Comparison of ENCODE assay signal across 22 mouse cellular contexts in the genomic region with DNA sequence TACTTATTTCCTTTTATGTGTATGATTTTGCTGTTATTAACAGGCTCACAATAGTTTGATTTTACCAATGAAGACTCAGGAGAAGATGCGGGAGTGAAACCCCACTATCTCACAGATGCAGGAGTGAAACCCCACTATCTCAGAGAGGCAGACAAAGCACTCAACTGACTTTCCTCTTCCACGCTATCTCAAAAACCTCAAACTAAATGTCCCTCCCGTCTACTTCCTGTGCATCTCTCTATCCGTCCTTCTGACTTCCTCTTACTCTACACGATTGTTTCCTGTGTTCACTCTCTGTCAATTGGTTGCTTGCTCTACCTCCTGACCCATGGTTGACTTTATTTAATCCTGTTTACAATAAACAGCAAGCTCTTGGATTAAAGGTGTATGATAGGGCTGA.
DNase-seq lines count a peak whose midpoint lies in the region; ATAC-seq and TF ChIP-seq lines count a peak whose summit lies in the region.
"Had no signal": no experiment of that assay in that cellular context is flagged by ENCODE, and none has a peak within 500 bp of the region (broad histone marks: within the 10 kb centered on the region; RNA-seq: fewer than 3 reads in every experiment).

No protein-coding gene starts in this region.

- peaks cover 0 to 25% of the 10 kb centered on the region in 2 experiments; a peak in 2 of 4 replicates for H3K36me3 ChIP-seq in MEL (ENCODE audit: control insufficient read depth in 1 of 2, insufficient read depth in 2 of 2, low read length in 2 of 2)
- H3K36me3 ChIP-seq in liver, embryonic 12.5 days = no peaks in the 10 kb centered on the region
- H3K36me3 ChIP-seq: embryonic facial prominence, embryonic 12.5 days; hindbrain, embryonic 12.5 days; midbrain, embryonic 10.5 days had no signal

- H3K79me2 ChIP-seq in MEL (ENCODE audit: control insufficient read depth, insufficient read depth, low read length, poor library complexity) = no peaks in the 10 kb centered on the region

- no peaks in the 10 kb centered on the region for H3K27me3 ChIP-seq in MEL (ENCODE audit: control insufficient read depth in 1 of 2, insufficient read depth in 2 of 2, low read length in 2 of 2)
- no peaks in the 10 kb centered on the region for H3K27me3 ChIP-seq in liver, embryonic 12.5 days (replicated peaks)
- H3K27me3 ChIP-seq: CH12.LX; embryonic facial prominence, embryonic 12.5 days; hindbrain, embryonic 12.5 days had no signal

- H3K9ac ChIP-seq in MEL (ENCODE audit: control insufficient read depth, low read depth, low read length, poor library complexity, severe bottlenecking) = no peak overlapping the region
- H3K9ac ChIP-seq in liver, embryonic 12.5 days = no peak overlapping the region
- H3K9ac ChIP-seq: embryonic facial prominence, embryonic 12.5 days; hindbrain, embryonic 12.5 days had no signal

- no peak overlapping the region for H3K4me3 ChIP-seq in MEL (ENCODE audit: control insufficient read depth in 1 of 2, insufficient read depth in 1 of 2, low read depth in 2 of 2, low read length in 2 of 2)
- H3K4me3 ChIP-seq in liver, embryonic 12.5 days = no peak overlapping the region
- H3K4me3 ChIP-seq: embryonic facial prominence, embryonic 12.5 days; erythroblast, embryonic 14.5 days; hindbrain, embryonic 12.5 days; midbrain, embryonic 10.5 days had no signal

- H3K4me1 ChIP-seq in MEL (ENCODE audit: control insufficient read depth in 1 of 2, insufficient read depth in 2 of 2, low read length in 2 of 2) = peaks cover 23 to 37% of the 10 kb centered on the region in 2 experiments
- H3K4me1 ChIP-seq in liver, embryonic 12.5 days = peaks cover 37% of the 10 kb centered on the region
- H3K4me1 ChIP-seq: embryonic facial prominence, embryonic 12.5 days; hindbrain, embryonic 12.5 days; midbrain, embryonic 10.5 days had no signal

- peak; percentile 94 for DNase-seq in MEL (ENCODE audit: low read depth, low spot score)
- DNase-seq in c-Kit-positive CD71-positive TER-119-positive erythroid progenitor cells, embryonic 14.5 days (ENCODE audit: low spot score) = peak; percentile 33
- DNase-seq in gastrocnemius, adult 8-10 months (ENCODE audit: low spot score in 2 of 2) = no peak
- DNase-seq in layer of hippocampus, postnatal 25 days (ENCODE audit: extremely low spot score in 1 of 2, low spot score in 1 of 2) = no peak
- no peak for DNase-seq in layer of hippocampus, adult 18-20 months (ENCODE audit: low spot score in 2 of 2)
- DNase-seq: adrenal gland, postnatal 25 days; cerebellum, adult 9-10 months; gastrocnemius, postnatal 14 days; layer of hippocampus, adult 9-11 months; lung, adult 2 months; lung, postnatal 36 days; thymus, postnatal 36 days had no signal

- peak; percentile 99 for TF ChIP-seq EP300 in MEL (IDR thresholded peaks at IDR 0.05; ENCODE audit: low read depth in 1 of 2, low read length in 2 of 2)

- 0 out of 2 replicates have a peak overlapping the region, but pooled peaks have one; percentile 11 for H3K4me2 ChIP-seq in liver, embryonic 12.5 days
- H3K4me2 ChIP-seq: embryonic facial prominence, embryonic 12.5 days; hindbrain, embryonic 12.5 days had no signal

- peak; percentile 76 for ATAC-seq in liver, embryonic 12.5 days
- ATAC-seq in megakaryocyte-erythroid progenitor cell, adult 5-6 weeks (replicated peaks; ENCODE audit: low FRiP score, low TSS enrichment, poor library complexity, severe bottlenecking) = peak; percentile 92
- ATAC-seq: forebrain, embryonic 14.5 days; inflammation-experienced regulatory T-cells, adult 6 months; Patski had no signal

- TF ChIP-seq POLR2A in MEL (IDR thresholded peaks at IDR 0.05; ENCODE audit: control insufficient read depth in 1 of 2, insufficient read depth in 1 of 2, low read depth in 1 of 2, low read length in 2 of 2, poor library complexity in 1 of 2) = 0 out of 4 replicates have a peak, but pooled peaks of 1 of the 2 experiments have one; percentile 25

- H3K27ac ChIP-seq in MEL (ENCODE audit: control insufficient read depth, low read depth, low read length) = peak overlapping the region; percentile 86
- H3K27ac ChIP-seq in liver, embryonic 12.5 days = no peak overlapping the region
- H3K27ac ChIP-seq: embryonic facial prominence, embryonic 12.5 days; hindbrain, embryonic 12.5 days; midbrain, embryonic 10.5 days had no signal

- TF ChIP-seq RAD21 in MEL (IDR thresholded peaks at IDR 0.05; ENCODE audit: low read depth, low read length) = no peak

- 9% methylated on average over 5 of the region's 5 CpGs for WGBS in liver, embryonic 12.5 days (ENCODE audit: insufficient replicate concordance)

- H3K9me3 ChIP-seq in MEL (replicated peaks; ENCODE audit: insufficient read depth, low read length) = no peaks in the 10 kb centered on the region
- H3K9me3 ChIP-seq in liver, embryonic 12.5 days (replicated peaks) = no peaks in the 10 kb centered on the region
- H3K9me3 ChIP-seq: embryonic facial prominence, embryonic 12.5 days; hindbrain, embryonic 12.5 days; midbrain, embryonic 10.5 days had no signal

- TF ChIP-seq CTCF in MEL (IDR thresholded peaks at IDR 0.05 in 2 of 3, conservative IDR thresholded peaks at IDR 0.05 in 1 of 3; ENCODE audit: control insufficient read depth in 1 of 3, insufficient read depth in 1 of 3, low read depth in 2 of 3, low read length in 3 of 3, poor library complexity in 1 of 3, severe bottlenecking in 1 of 3) = no peak

TF ChIP-seq in MEL, 35 proteins besides CTCF, POLR2A, EP300 and RAD21:
- TF ChIP-seq HCFC1 (IDR thresholded peaks at IDR 0.05; ENCODE audit: low read depth, low read length) = peak; percentile 75
- TF ChIP-seq CHD2 (IDR thresholded peaks at IDR 0.05; ENCODE audit: low read length) = no peak
- TF ChIP-seq SIN3A (IDR thresholded peaks at IDR 0.05; ENCODE audit: low read length) = peak; percentile 72
- TF ChIP-seq USF2 (IDR thresholded peaks at IDR 0.05; ENCODE audit: borderline replicate concordance in 1 of 2, insufficient read depth in 1 of 2, low read depth in 1 of 2, low read length in 2 of 2) = no peak
- no peak for TF ChIP-seq KAT2A (conservative IDR thresholded peaks at IDR 0.05; ENCODE audit: low read depth, low read length)
- TF ChIP-seq MAZ (IDR thresholded peaks at IDR 0.05; ENCODE audit: low read depth, low read length) = no peak
- no peak for TF ChIP-seq POLR2AphosphoS2 (IDR thresholded peaks at IDR 0.05; ENCODE audit: low read length)
- no peak for TF ChIP-seq MXI1 (IDR thresholded peaks at IDR 0.05; ENCODE audit: low read depth, low read length)
- peak; percentile 95 for TF ChIP-seq MYB (IDR thresholded peaks at IDR 0.05; ENCODE audit: low read depth, low read length)
- TF ChIP-seq ELF1 (IDR thresholded peaks at IDR 0.05; ENCODE audit: low read depth, low read length) = peak; percentile 43; the same call in 1 of the 2 replicates
- TF ChIP-seq MEF2A (IDR thresholded peaks at IDR 0.05; ENCODE audit: extremely low read depth, insufficient replicate concordance, low read depth, low read length, poor library complexity, severe bottlenecking) = no peak
- TF ChIP-seq SMC3 (IDR thresholded peaks at IDR 0.05; ENCODE audit: low read depth, low read length) = no peak
- no peak for TF ChIP-seq NRF1 (IDR thresholded peaks at IDR 0.05; ENCODE audit: insufficient read depth, low read depth, low read length, poor library complexity, severe bottlenecking)
- no peak for TF ChIP-seq USF1 (IDR thresholded peaks at IDR 0.05; ENCODE audit: low read depth, low read length)
- no peak for TF ChIP-seq ZKSCAN1 (IDR thresholded peaks at IDR 0.05; ENCODE audit: low read depth, low read length)
- no peak for TF ChIP-seq MAX (IDR thresholded peaks at IDR 0.05; ENCODE audit: low read length)
- no peak for TF ChIP-seq UBTF (IDR thresholded peaks at IDR 0.05; ENCODE audit: borderline replicate concordance, insufficient read depth, low read depth, low read length)
- TF ChIP-seq ZC3H11A (IDR thresholded peaks at IDR 0.05; ENCODE audit: low read depth, low read length) = no peak
- no peak for TF ChIP-seq ZMIZ1 (IDR thresholded peaks at IDR 0.05; ENCODE audit: low read depth, low read length)
- TF ChIP-seq MYC (IDR thresholded peaks at IDR 0.05; ENCODE audit: low read depth, low read length) = peak; percentile 79; the same call in 1 of the 2 replicates
- TF ChIP-seq RCOR1 (IDR thresholded peaks at IDR 0.05; ENCODE audit: low read depth, low read length) = peak; percentile 86
- no peak for TF ChIP-seq ZNF384 (IDR thresholded peaks at IDR 0.05; ENCODE audit: low read depth, low read length)
- peak; percentile 89 for TF ChIP-seq ETS1 (IDR thresholded peaks at IDR 0.05; ENCODE audit: low read depth, low read length)
- peak; percentile 100 for TF ChIP-seq GATA1 (IDR thresholded peaks at IDR 0.05; ENCODE audit: low read depth, low read length)
- peak; percentile 57; the same call in 1 of the 2 replicates for TF ChIP-seq TBP (IDR thresholded peaks at IDR 0.05; ENCODE audit: low read depth, low read length)
- TF ChIP-seq E2F4 (IDR thresholded peaks at IDR 0.05; ENCODE audit: borderline replicate concordance, low read depth, low read length) = no peak
- no peak for TF ChIP-seq BHLHE40 (IDR thresholded peaks at IDR 0.05; ENCODE audit: borderline replicate concordance, low read depth, low read length)
- no peak for TF ChIP-seq GABPA (IDR thresholded peaks at IDR 0.05; ENCODE audit: low read depth, low read length)
- no peak for TF ChIP-seq JUND (IDR thresholded peaks at IDR 0.05; ENCODE audit: low read depth, low read length)
- TF ChIP-seq CHD1 (IDR thresholded peaks at IDR 0.05; ENCODE audit: low read depth, low read length) = no peak
- no peak for TF ChIP-seq MAFK (IDR thresholded peaks at IDR 0.05; ENCODE audit: borderline replicate concordance, low read depth, low read length)
- TF ChIP-seq TAL1 (IDR thresholded peaks at IDR 0.05; ENCODE audit: low read length) = peak; percentile 99
- TF ChIP-seq TCF12 (IDR thresholded peaks at IDR 0.05; ENCODE audit: low read depth, low read length) = peak; percentile 99
- no peak for TF ChIP-seq NELFE (IDR thresholded peaks at IDR 0.05; ENCODE audit: low read depth, low read length)
- TF ChIP-seq POLR2AphosphoS5 (IDR thresholded peaks at IDR 0.05; ENCODE audit: borderline replicate concordance, low read depth, low read length) = no peak

Comparison
In these comparisons a context has a peak if more than half of its experiments do, and no peak if none do; other contexts are left out.
1. DNase-seq: peak in MEL (single experiment) and c-Kit-positive CD71-positive TER-119-positive erythroid progenitor cells, embryonic 14.5 days (single experiment); none in gastrocnemius, adult 8-10 months (0 of 2), layer of hippocampus, postnatal 25 days (0 of 2) and layer of hippocampus, adult 18-20 months (0 of 2).